Mouse (Mus musculus): ENCODE results near the gene Col7a1. TPM values are rescaled to one million over a fixed set of nuclear protein-coding genes. Genes with fewer than 3 reads are reported as not detected.

The Col7a1 gene
- polyA plus RNA-seq, 1 experiment from 2014 or later = 1.8 TPM

GRCm38 (mm10) chr9:108949231-108949966 lies 4.0 kb upstream of the Col7a1 start:
- Histone ChIP-seq H3K9ac (replicated peaks) (no peak overlapping the region), H3K4me2 (replicated peaks) (no peak overlapping the region), H3K9me3 (no peaks in the 10 kb centered on the region), H3K27me3 (peaks cover 22% of the 10 kb centered on the region), H3K27ac (no peak overlapping the region), H3K4me1 (replicated peaks) (no peaks in the 10 kb centered on the region), H3K4me3 (replicated peaks) (no peak overlapping the region), H3K36me3 (peaks cover 68% of the 10 kb centered on the region)
- ATAC-seq = no peak
- WGBS = 84% methylated on average over 13 of the region's 13 CpGs

DNA sequence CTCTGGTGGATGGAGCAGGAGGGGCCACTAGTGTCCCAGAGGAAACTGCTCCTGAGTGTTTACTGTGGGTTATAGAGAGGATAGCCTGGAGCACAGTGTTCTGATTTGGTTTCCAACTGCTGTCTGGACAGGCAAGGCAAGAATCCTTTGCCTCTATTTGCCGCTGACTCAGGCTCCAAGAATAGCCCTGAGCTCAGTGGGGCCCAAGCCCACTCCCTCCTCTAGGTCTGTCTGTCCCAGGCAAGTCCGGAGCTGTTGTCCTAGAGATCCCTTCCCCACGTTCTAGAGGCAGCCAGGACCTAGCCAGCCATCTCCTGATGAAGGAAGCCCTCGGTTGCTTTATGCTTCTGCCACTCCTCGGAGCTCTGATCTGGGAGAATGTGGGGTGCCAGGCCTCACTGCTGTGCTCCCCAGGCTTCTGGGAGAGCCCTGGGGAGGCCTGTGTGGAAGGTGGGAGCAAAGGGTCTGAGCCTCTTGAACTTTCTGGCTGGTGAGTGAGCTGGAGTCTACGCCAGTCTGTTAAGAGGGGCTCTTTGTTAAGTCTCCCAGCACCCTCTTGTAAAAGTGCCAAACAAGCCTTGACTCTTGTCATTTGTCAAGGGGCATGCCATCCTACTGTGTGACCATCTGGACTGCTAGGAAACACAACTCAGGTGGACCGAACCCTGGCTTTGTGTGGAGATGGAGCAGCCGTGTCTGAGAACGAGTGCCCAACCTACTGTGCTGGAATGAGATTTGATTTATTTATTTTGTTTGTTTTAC lies 3.2 kb upstream of the Col7a1 start:
- 93% methylated on average over 9 of the region's 9 CpGs for WGBS
- Histone ChIP-seq H3K4me1 (replicated peaks) (no peaks in the 10 kb centered on the region), H3K4me3 (replicated peaks) (no peak overlapping the region), H3K27ac (peak overlapping the region; percentile 44; the same call in 1 of the 2 replicates), H3K27me3 (peaks cover 25% of the 10 kb centered on the region), H3K9me3 (no peaks in the 10 kb centered on the region), H3K36me3 (peaks cover 60% of the 10 kb centered on the region), H3K4me2 (replicated peaks) (no peak overlapping the region), H3K9ac (replicated peaks) (no peak overlapping the region)
- no peak for ATAC-seq

DNA sequence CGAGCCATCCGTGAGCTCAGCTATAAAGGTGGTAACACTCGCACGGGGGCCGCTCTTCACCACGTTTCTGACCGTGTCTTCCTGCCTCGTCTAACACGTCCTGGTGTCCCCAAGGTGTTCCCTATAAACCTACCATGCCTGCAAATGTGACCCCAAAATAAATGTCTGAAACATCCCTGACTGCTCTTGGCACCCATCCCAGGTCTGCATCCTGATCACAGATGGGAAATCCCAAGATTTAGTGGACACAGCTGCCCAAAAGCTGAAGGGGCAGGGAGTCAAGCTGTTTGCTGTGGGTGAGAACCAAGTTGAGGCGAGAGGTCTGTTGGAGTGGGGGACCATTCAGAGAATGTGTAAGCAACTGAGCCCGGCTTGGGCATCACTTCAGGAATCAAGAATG lies 1.9 kb downstream of the Col7a1 start:
- no peak overlapping the region for H3K4me2 ChIP-seq (replicated peaks)
- H3K9me3 ChIP-seq = no peaks in the 10 kb centered on the region
- 92% methylated on average over 11 of the region's 11 CpGs for WGBS
- no peak for ATAC-seq
- no peak overlapping the region for H3K27ac ChIP-seq
- H3K27me3 ChIP-seq = peaks cover 25% of the 10 kb centered on the region
- no peak overlapping the region for H3K9ac ChIP-seq (replicated peaks)
- H3K4me3 ChIP-seq (replicated peaks) = no peak overlapping the region
- H3K36me3 ChIP-seq = peaks cover 9% of the 10 kb centered on the region
- no peaks in the 10 kb centered on the region for H3K4me1 ChIP-seq (replicated peaks)

DNA sequence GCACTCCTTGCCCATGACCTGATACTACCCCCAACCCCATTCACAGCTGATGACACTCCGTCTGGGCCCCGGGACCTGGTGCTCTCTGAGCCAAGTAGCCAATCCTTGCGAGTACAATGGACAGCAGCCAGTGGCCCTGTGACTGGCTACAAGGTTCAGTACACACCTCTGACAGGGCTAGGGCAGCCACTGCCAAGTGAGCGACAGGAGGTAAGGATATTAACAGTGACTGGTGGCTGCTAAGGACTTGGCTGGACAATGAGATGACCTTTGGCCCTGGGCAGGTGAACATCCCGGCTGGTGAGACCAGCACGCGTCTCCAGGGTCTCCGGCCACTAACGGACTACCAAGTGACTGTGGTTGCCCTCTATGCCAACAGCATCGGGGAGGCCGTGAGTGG lies 2.5 kb downstream of the Col7a1 start:
- Histone ChIP-seq H3K27me3 (peaks cover 25% of the 10 kb centered on the region), H3K4me1 (replicated peaks) (no peaks in the 10 kb centered on the region), H3K9me3 (no peaks in the 10 kb centered on the region), H3K4me2 (replicated peaks) (no peak overlapping the region), H3K9ac (replicated peaks) (no peak overlapping the region), H3K36me3 (peaks cover 3% of the 10 kb centered on the region), H3K4me3 (replicated peaks) (no peak overlapping the region), H3K27ac (no peak overlapping the region)
- ATAC-seq = no peak
- WGBS = 91% methylated on average over 11 of the region's 11 CpGs

- no peak overlapping the region for H3K4me3 ChIP-seq (replicated peaks)
- H3K27ac ChIP-seq = no peak overlapping the region
- H3K9ac ChIP-seq (replicated peaks) = no peak overlapping the region
- H3K4me2 ChIP-seq (replicated peaks) = no peak overlapping the region
- H3K27me3 ChIP-seq = no peaks in the 10 kb centered on the region
- no peak for ATAC-seq
- no peaks in the 10 kb centered on the region for H3K9me3 ChIP-seq
- no peaks in the 10 kb centered on the region for H3K36me3 ChIP-seq
- no peaks in the 10 kb centered on the region for H3K4me1 ChIP-seq (replicated peaks)
- 79% methylated on average over 3 of the region's 3 CpGs for WGBS
These were observed 10.2 kb downstream of the Col7a1 start for GRCm38 (mm10) chr9:108963577-108963976.

DNA sequence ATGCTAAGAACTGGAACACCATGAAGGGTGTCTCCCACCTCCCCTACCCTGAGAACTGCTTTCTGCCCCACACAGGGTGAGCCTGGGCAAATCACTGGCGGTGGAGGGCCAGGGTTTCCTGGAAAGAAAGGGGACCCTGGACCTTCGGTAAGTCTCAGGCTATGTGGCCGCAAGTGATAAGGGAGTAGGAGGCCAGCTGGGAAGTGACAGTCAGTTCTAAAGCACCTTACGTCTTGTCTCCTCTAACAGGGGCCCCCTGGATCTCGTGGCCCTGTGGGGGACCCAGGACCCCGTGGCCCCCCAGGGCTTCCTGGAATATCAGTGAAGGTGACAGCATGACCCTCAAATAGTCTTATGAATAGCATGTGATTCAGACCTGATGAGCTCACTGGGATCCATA lies 11.0 kb downstream of the Col7a1 start:
- Histone ChIP-seq H3K4me3 (replicated peaks) (no peak overlapping the region), H3K9ac (replicated peaks) (no peak overlapping the region), H3K9me3 (no peaks in the 10 kb centered on the region), H3K27me3 (no peaks in the 10 kb centered on the region), H3K36me3 (no peaks in the 10 kb centered on the region), H3K4me1 (replicated peaks) (no peaks in the 10 kb centered on the region), H3K4me2 (replicated peaks) (no peak overlapping the region), H3K27ac (no peak overlapping the region)
- WGBS = 86% methylated on average over 6 of the region's 6 CpGs
- ATAC-seq = no peak

GRCm38 (mm10) chr9:108970623-108971022 lies 17.2 kb downstream of the Col7a1 start:
- no peak overlapping the region for H3K9ac ChIP-seq (replicated peaks)
- H3K27me3 ChIP-seq = no peaks in the 10 kb centered on the region
- no peaks in the 10 kb centered on the region for H3K36me3 ChIP-seq
- 90% methylated on average over 8 of the region's 8 CpGs for WGBS
- H3K4me1 ChIP-seq (replicated peaks) = no peaks in the 10 kb centered on the region
- no peak overlapping the region for H3K27ac ChIP-seq
- no peak overlapping the region for H3K4me2 ChIP-seq (replicated peaks)
- no peak overlapping the region for H3K4me3 ChIP-seq (replicated peaks)
- no peak for ATAC-seq
- H3K9me3 ChIP-seq = no peaks in the 10 kb centered on the region

DNA sequence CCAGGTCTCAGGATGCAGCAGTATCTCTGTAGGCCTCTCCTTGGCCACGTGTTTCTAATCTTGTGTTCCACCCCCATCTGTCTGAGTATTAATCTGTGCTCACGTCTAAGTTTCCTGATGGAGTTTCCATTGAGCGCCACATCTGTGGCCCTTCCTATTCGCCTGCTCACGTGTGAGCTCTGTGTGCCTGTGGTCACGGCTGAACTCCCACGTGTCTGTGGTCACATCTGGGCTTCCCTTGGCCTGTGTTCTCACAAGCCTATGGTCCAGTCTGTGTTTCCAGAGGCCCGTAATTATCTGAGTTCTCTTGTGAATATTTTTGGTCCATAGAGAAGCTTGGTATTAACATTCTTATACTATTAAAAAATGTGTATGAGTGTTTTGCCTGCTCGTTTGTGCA lies 23.1 kb downstream of the Col7a1 start:
- no peak overlapping the region for H3K4me3 ChIP-seq (replicated peaks)
- ATAC-seq = no peak
- 85% methylated on average over 9 of the region's 9 CpGs for WGBS

GRCm38 (mm10) chr9:108977966-108978365 lies 24.6 kb downstream of the Col7a1 start:
- no peaks in the 10 kb centered on the region for H3K36me3 ChIP-seq
- no peaks in the 10 kb centered on the region for H3K27me3 ChIP-seq
- H3K4me2 ChIP-seq (replicated peaks) = no peak overlapping the region
- no peak overlapping the region for H3K4me3 ChIP-seq (replicated peaks)
- H3K9me3 ChIP-seq = no peaks in the 10 kb centered on the region
- 83% methylated on average over 7 of the region's 7 CpGs for WGBS
- H3K27ac ChIP-seq = no peak overlapping the region
- no peak overlapping the region for H3K9ac ChIP-seq (replicated peaks)
- no peaks in the 10 kb centered on the region for H3K4me1 ChIP-seq (replicated peaks)
- ATAC-seq = no peak

More for the DNA sequence above, 23.1 kb downstream of the Col7a1 start:
- Histone ChIP-seq H3K27ac (no peak overlapping the region), H3K9me3 (no peaks in the 10 kb centered on the region), H3K36me3 (no peaks in the 10 kb centered on the region), H3K4me2 (replicated peaks) (no peak overlapping the region), H3K9ac (replicated peaks) (no peak overlapping the region), H3K4me1 (replicated peaks) (no peaks in the 10 kb centered on the region), H3K27me3 (no peaks in the 10 kb centered on the region)

- ATAC-seq = no peak
- no peaks in the 10 kb centered on the region for H3K4me1 ChIP-seq (replicated peaks)
- H3K9ac ChIP-seq (replicated peaks) = no peak overlapping the region
- WGBS = 87% methylated on average over 8 of the region's 8 CpGs
- H3K36me3 ChIP-seq = no peaks in the 10 kb centered on the region
- H3K27me3 ChIP-seq = no peaks in the 10 kb centered on the region
- no peak overlapping the region for H3K27ac ChIP-seq
- H3K9me3 ChIP-seq = no peaks in the 10 kb centered on the region
- no peak overlapping the region for H3K4me2 ChIP-seq (replicated peaks)
- no peak overlapping the region for H3K4me3 ChIP-seq (replicated peaks)
These were observed 29.1 kb downstream of the Col7a1 start for GRCm38 (mm10) chr9:108982498-108982897.

- no peaks in the 10 kb centered on the region for H3K4me1 ChIP-seq (replicated peaks)
- no peak overlapping the region for H3K4me2 ChIP-seq (replicated peaks)
- H3K9ac ChIP-seq (replicated peaks) = no peak overlapping the region
- no peaks in the 10 kb centered on the region for H3K9me3 ChIP-seq
- H3K27ac ChIP-seq = no peak overlapping the region
- no peak overlapping the region for H3K4me3 ChIP-seq (replicated peaks)
- no peaks in the 10 kb centered on the region for H3K27me3 ChIP-seq
- ATAC-seq = no peak
- no peaks in the 10 kb centered on the region for H3K36me3 ChIP-seq
- WGBS = 86% methylated on average over 9 of the region's 9 CpGs
These were observed 29.8 kb downstream of the Col7a1 start for GRCm38 (mm10) chr9:108983209-108983608.

- Histone ChIP-seq H3K4me2 (replicated peaks) (no peak within 1 kb of the TSS), H3K27ac (no peak within 1 kb of the TSS), H3K9me3 (no peaks in the 10 kb centered on the region), H3K9ac (replicated peaks) (no peak within 1 kb of the TSS), H3K4me3 (replicated peaks) (no peak within 1 kb of the TSS), H3K27me3 (no peaks in the 10 kb centered on the region), H3K36me3 (no peaks in the 10 kb centered on the region), H3K4me1 (replicated peaks) (peaks cover 1% of the 10 kb centered on the region; the same call in 1 of the 2 replicates)
- ATAC-seq = no peak
- WGBS = 88% methylated on average over 4 of the region's 4 CpGs
These were observed 32.3 kb downstream of the Col7a1 start, which contains the start of gene Ucn2 for GRCm38 (mm10) chr9:108985710-108986109. Gene Ucn2, plus strand, starts transcription at chr9:108986010.
